Mouse (Mus musculus) limb, embryonic 15.5 days (tissue): ENCODE measurements around the gene Fanci. TPM values are rescaled to one million over a fixed set of nuclear protein-coding genes. Genes with fewer than 3 reads are reported as not detected.

Experiments
- ATAC-seq: fragments of 200-750 bp; cut with Nextera tagmentation; 2 replicates; pipeline ENCODE4 v1.8.0; 2017; ENCODE audit warnings: low read depth, moderate TSS enrichment; ENCODE audit not compliant: insufficient number of reproducible peaks, low FRiP score, low TSS enrichment
- H3K27ac ChIP-seq: fragments of 300-500 bp; sonication (generic); 2 replicates; pipeline ENCODE4 v1.5.1; 2015; ENCODE audit warnings: moderate library complexity, mild to moderate bottlenecking, inconsistent platforms
- H3K27me3 ChIP-seq: fragments of 300-500 bp; sonication (generic); 2 replicates; pipeline ENCODE4 v1.6.1; 2015; ENCODE audit warnings: inconsistent platforms
- H3K36me3 ChIP-seq: fragments of 300-500 bp; sonication (generic); 2 replicates; pipeline ENCODE4 v1.6.1; 2015; ENCODE audit warnings: inconsistent platforms
- H3K4me1 ChIP-seq: fragments of 300-500 bp; sonication (generic); 2 replicates; pipeline ENCODE4 v1.6.1; 2015; ENCODE audit warnings: inconsistent platforms
- H3K4me2 ChIP-seq: fragments of 300-500 bp; sonication (generic); 2 replicates; pipeline ENCODE4 v1.6.1; 2015; ENCODE audit warnings: mild to moderate bottlenecking, inconsistent platforms
- H3K4me3 ChIP-seq: fragments of 300-500 bp; sonication (generic); 2 replicates; pipeline ENCODE4 v1.5.1; 2015; ENCODE audit warnings: mild to moderate bottlenecking, inconsistent platforms
- H3K9ac ChIP-seq: fragments of 300-500 bp; sonication (generic); 2 replicates; pipeline ENCODE4 v1.6.1; 2015; ENCODE audit warnings: inconsistent platforms
- H3K9me3 ChIP-seq: fragments of 300-500 bp; sonication (generic); 2 replicates; pipeline ENCODE4 v1.6.1; 2016; ENCODE audit warnings: inconsistent platforms
- WGBS: fragments of 180-500 bp; shearing (Covaris S2); methylation state at CpG from one replicate; pipeline ENCODE4 v1.1.7; 2015; 5-methylcytosine and 5-hydroxymethylcytosine counted together
- polyA plus RNA-seq: library from polyadenylated mRNA; unstranded; fragments of >200 nt; fragmentation: Nextera tagmentation; extraction: Ambion mirVana; gene quantifications from 2 replicates; pipeline ENCODE4 v1.2.1, GENCODE M21; 2015

Fanci gene
- polyA plus RNA-seq, 1 experiment from 2014 or later, result 6.2 TPM

DNA sequence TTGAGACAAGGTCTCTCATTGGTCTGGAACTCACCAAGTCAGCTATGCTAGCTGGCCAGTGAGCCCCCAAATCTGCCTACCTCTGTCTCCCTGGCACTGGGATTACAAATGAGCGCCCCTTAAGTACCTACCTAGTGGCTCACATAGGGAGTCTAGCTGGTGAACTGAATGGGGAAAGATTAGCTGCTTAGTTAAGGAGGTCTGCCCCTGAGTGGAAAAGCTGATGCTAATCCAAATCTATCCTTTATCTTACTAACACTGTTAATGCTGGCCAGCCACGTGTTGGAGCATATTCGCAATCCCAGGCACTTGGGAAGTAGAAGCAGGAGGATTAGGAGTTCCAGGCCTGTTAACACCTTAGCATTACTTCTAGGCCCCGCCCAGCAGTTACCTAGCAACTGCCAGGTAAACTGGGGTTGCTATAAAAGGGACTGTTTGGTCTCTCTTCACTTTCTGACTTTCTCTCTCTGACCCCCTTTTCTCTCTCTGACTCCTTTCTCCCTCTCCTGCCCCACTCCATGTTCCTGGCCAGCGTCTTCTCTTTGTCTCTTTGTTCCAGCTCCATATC is 1.5 kb upstream of the Fanci start:
- Histone ChIP-seq H3K9me3 (no peaks in the 10 kb centered on the region), H3K36me3 (no peaks in the 10 kb centered on the region), H3K27me3 (no peaks in the 10 kb centered on the region), H3K27ac (0 out of 2 replicates have a peak overlapping the region, but pooled peaks have one; percentile 11), H3K4me2 (no peak overlapping the region), H3K9ac (no peak overlapping the region), H3K4me3 (no peak overlapping the region), H3K4me1 (peaks cover 18% of the 10 kb centered on the region)
- no peak for ATAC-seq
- WGBS, result 60% methylated on average over 5 of the region's 5 CpGs

DNA sequence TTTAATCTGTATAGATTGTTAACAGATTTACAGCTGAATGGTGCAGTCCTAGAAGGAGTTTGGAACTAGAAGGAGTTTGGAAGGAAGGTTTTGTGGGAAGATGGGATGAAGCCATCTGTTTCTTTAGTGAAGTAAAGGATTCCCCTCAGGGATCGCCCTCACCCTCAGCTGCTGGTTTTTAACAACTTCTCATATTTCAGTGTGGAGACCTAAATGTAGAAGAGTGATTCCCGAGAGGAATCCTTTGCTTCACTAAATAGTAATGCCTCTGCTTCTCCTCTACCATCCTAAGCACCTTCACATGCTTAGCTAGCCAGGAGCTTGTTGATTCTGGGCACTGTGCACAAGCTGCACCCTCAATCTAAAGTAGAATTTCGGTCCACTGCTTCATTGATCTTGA is 258 bp upstream of the Fanci start:
- H3K36me3 ChIP-seq, result no peaks in the 10 kb centered on the region
- WGBS, result 2% methylated on average over 3 of the region's 3 CpGs
- H3K27ac ChIP-seq, result peak overlapping the region; percentile 95
- peak overlapping the region; percentile 60 for H3K4me3 ChIP-seq
- peak overlapping the region; percentile 55 for H3K9ac ChIP-seq
- no peak for ATAC-seq
- H3K4me1 ChIP-seq, result peaks cover 18% of the 10 kb centered on the region
- H3K9me3 ChIP-seq, result no peaks in the 10 kb centered on the region
- peak overlapping the region; percentile 98 for H3K4me2 ChIP-seq
- H3K27me3 ChIP-seq, result no peaks in the 10 kb centered on the region

DNA sequence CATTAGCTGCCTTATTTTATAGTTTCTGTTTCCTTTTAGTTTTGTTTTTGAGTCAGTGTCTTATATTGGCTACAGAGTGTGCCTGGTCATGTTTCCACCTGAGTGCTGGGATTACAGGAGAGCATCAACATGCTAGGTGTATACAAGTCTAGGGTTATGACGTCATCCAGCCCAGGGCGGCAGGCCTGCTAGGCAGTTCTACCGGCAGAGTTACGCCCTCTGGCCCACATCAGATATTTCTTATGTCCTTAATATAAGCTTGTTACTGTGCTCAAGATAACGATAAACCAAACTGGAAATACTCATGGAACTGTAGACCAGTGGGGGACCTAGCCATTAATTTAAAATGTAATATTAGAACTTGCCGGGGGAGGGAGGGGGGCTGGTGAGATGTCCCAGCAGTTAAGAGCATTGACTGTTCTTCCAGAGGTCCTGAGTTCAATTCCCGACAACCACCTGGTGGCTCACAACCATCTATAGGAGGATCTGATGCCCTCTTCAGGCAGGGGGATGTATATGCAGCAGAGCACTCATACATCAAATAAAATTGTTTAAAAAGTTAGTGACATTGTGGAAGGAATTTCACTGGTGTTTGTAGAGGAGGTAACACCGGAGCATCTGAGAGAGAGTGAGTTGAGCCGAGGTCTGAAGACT is 1.3 kb downstream of the Fanci start:
- Histone ChIP-seq H3K4me3 (peak overlapping the region; percentile 60), H3K4me2 (peak overlapping the region; percentile 98), H3K4me1 (peaks cover 17% of the 10 kb centered on the region), H3K27me3 (no peaks in the 10 kb centered on the region), H3K9me3 (no peaks in the 10 kb centered on the region), H3K27ac (peak overlapping the region; percentile 95; the same call in 1 of the 2 replicates), H3K9ac (0 out of 2 replicates have a peak overlapping the region, but pooled peaks have one; percentile 55), H3K36me3 (no peaks in the 10 kb centered on the region)
- no peak for ATAC-seq
- 49% methylated on average over 9 of the region's 9 CpGs for WGBS

DNA sequence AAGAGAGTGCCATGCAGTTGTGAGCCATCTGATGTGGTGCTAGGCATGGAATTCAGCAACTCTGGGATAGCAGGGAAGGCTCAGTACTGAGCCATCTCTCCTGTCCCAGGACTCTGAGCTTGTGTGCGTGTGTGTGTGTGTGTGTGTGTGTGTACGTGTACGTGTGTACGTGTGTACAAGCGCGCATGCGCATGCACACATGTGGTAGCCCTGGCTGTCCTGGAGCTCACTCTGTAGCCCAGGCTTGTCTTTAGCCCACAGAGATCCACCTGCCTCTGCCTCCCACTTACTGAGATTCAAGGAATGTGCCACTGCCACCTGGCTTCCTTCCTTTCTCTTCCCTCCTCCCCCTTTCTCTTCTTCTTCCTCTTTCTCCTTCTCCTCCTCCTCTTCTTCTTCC is 2.2 kb downstream of the Fanci start:
- 95% methylated on average over 7 of the region's 7 CpGs for WGBS
- H3K36me3 ChIP-seq, result no peaks in the 10 kb centered on the region
- H3K4me2 ChIP-seq, result no peak overlapping the region
- H3K4me3 ChIP-seq, result no peak overlapping the region
- H3K9me3 ChIP-seq, result no peaks in the 10 kb centered on the region
- H3K27me3 ChIP-seq, result no peaks in the 10 kb centered on the region
- ATAC-seq, result no peak
- peaks cover 15% of the 10 kb centered on the region for H3K4me1 ChIP-seq
- no peak overlapping the region for H3K9ac ChIP-seq
- no peak overlapping the region for H3K27ac ChIP-seq

DNA sequence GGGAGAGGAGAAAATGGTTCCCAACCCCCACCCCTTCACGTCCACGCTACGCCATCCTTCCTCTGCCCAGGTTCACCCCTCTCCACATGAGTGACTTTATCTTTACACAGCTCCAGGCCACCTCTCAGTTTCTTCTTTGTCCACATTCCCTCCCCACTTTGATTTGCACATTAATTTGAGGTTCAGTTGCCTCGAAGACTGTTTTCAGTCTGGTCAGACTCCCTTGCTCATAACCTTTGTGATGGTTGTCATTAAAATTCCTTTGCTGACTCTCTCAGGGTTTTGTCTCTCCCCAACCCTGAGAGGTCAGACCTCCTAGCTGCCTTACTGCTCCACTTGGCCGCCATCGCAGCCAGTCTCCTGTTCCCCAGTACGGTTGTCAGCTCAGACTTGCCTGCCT is 2.9 kb downstream of the Fanci start:
- WGBS, result 70% methylated on average over 7 of the region's 7 CpGs
- H3K4me1 ChIP-seq, result peaks cover 15% of the 10 kb centered on the region
- H3K9ac ChIP-seq, result no peak overlapping the region
- no peaks in the 10 kb centered on the region for H3K9me3 ChIP-seq
- no peak overlapping the region for H3K4me2 ChIP-seq
- H3K4me3 ChIP-seq, result no peak overlapping the region
- no peaks in the 10 kb centered on the region for H3K36me3 ChIP-seq
- ATAC-seq, result no peak
- no peak overlapping the region for H3K27ac ChIP-seq
- no peaks in the 10 kb centered on the region for H3K27me3 ChIP-seq

DNA sequence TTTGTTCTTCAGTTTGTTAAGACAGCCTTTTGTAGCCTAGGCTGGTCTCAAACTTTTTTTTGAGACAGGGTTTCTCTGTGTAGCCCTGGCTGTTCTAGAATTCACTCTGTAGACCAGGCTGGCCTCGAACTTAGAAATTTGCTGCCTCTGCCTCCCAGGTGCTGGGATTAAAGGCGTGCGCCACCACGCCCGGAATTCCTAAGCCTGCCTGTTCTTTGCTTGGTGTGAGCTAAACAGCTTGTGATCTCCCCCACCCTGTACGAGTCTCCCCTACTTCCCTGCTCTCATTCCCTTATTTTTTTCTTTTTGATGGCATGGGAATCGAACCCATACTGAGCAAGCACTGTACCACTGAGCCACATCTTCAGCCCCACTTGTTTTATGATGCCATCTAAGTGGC is 3.5 kb downstream of the Fanci start:
- Histone ChIP-seq H3K27me3 (no peaks in the 10 kb centered on the region), H3K27ac (no peak overlapping the region), H3K9ac (no peak overlapping the region), H3K36me3 (no peaks in the 10 kb centered on the region), H3K4me1 (peaks cover 15% of the 10 kb centered on the region), H3K4me2 (no peak overlapping the region), H3K4me3 (no peak overlapping the region), H3K9me3 (no peaks in the 10 kb centered on the region)
- ATAC-seq, result no peak
- 78% methylated on average over 7 of the region's 7 CpGs for WGBS

DNA sequence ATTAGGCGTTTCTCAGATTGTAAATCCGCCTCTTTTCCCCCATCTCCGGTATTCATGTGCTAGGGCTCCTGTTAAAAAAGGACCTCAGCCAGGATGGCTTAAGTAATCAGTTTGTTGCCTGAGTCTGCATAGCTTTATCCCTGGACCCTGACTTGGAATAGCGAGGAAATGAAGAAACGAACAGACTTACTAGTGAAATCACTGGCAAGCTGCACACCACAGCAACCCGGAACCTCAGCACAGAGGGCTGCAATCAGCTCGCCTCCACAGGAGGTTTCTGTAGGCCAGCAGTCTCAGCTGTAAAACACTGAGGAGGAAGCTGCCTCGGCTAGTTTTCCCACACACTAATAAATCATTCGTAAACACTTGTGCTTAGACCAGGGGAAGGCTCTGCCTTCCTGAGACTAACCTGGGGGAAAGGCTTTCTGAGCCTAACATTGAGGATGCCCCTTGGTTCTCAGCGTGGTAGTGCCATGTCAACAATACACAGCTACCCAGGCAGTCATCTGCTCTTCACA is 5.8 kb downstream of the Fanci start:
- H3K4me3 ChIP-seq, result no peak overlapping the region
- no peak overlapping the region for H3K9ac ChIP-seq
- H3K27ac ChIP-seq, result no peak overlapping the region
- no peak overlapping the region for H3K4me2 ChIP-seq
- H3K4me1 ChIP-seq, result peaks cover 11% of the 10 kb centered on the region
- 36% methylated on average over 10 of the region's 10 CpGs for WGBS
- no peak for ATAC-seq
- no peaks in the 10 kb centered on the region for H3K27me3 ChIP-seq
- no peaks in the 10 kb centered on the region for H3K9me3 ChIP-seq
- H3K36me3 ChIP-seq, result no peaks in the 10 kb centered on the region

DNA sequence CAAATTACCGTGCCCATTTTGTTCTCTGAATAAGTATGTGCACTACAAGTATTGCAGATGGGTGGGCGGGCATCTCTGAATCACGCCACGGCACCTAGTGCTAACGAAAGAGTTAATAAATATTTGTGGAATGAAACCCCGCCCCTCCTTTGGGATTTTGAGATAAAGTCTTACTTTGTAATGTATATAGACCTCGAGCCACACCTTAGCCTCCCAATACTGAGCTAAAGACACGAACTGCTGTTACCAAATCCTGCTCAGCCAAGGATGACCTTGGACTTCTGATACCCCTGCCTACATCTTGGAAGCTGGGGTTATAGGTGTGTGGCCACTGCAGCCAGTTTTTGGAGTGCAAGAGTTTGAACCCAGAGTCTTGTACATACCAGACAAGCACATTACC is 6.7 kb downstream of the Fanci start:
- no peak overlapping the region for H3K4me3 ChIP-seq
- H3K36me3 ChIP-seq, result no peaks in the 10 kb centered on the region
- no peaks in the 10 kb centered on the region for H3K9me3 ChIP-seq
- 0 out of 2 replicates have a peak, but pooled peaks cover 5% of the 10 kb centered on the region for H3K4me1 ChIP-seq
- no peak overlapping the region for H3K4me2 ChIP-seq
- H3K9ac ChIP-seq, result no peak overlapping the region
- ATAC-seq, result no peak
- H3K27ac ChIP-seq, result no peak overlapping the region
- H3K27me3 ChIP-seq, result no peaks in the 10 kb centered on the region
- 70% methylated on average over 8 of the region's 8 CpGs for WGBS

DNA sequence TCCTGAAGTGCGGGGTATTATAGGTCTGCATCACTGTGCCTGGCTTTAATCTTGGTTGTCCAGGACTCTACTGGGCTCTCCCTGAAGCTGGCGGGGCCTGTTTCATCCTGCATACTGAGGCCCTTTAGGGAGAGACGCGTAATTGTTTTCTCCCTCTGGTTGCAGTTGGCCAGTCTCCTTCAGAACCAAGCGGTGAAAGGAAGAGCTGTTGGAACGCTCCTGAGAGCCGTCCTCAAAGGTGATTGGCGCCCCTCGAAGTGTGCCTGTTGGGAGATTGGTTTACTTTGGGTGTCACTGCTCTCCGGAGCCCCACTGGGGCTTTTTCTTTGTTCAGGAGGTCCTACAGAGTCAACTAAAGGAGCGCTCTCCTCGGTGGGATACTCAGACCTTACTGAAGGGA is 7.2 kb downstream of the Fanci start:
- Histone ChIP-seq H3K27me3 (no peaks in the 10 kb centered on the region), H3K4me2 (no peak overlapping the region), H3K9ac (no peak overlapping the region), H3K27ac (no peak overlapping the region), H3K36me3 (no peaks in the 10 kb centered on the region), H3K9me3 (no peaks in the 10 kb centered on the region), H3K4me1 (0 out of 2 replicates have a peak, but pooled peaks cover 5% of the 10 kb centered on the region), H3K4me3 (no peak overlapping the region)
- 83% methylated on average over 12 of the region's 12 CpGs for WGBS
- no peak for ATAC-seq

DNA sequence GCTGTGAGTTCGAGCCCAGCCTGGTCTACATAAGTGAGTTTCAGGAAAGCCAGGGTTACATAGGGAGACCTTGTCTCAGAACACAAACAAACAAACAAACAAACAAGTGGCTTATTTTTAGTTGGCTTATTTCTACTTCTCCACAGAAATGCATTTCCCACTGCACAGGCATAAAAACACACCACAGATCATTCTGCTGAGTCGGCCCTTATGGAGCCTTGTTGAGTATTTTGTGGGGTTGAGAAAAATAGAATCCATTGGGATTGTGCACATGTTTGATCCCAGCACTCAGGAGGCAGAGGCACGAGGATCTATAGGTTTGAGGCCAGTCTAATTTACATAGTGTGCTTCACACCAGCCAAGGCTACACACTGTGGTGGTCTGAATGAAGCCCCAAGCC is 8.6 kb downstream of the Fanci start:
- Histone ChIP-seq H3K9me3 (no peaks in the 10 kb centered on the region), H3K4me1 (0 out of 2 replicates have a peak, but pooled peaks cover 5% of the 10 kb centered on the region), H3K9ac (no peak overlapping the region), H3K4me2 (no peak overlapping the region), H3K27me3 (no peaks in the 10 kb centered on the region), H3K36me3 (no peaks in the 10 kb centered on the region), H3K4me3 (no peak overlapping the region), H3K27ac (no peak overlapping the region)
- no peak for ATAC-seq
- WGBS, result 89% methylated on average over 3 of the region's 3 CpGs

DNA sequence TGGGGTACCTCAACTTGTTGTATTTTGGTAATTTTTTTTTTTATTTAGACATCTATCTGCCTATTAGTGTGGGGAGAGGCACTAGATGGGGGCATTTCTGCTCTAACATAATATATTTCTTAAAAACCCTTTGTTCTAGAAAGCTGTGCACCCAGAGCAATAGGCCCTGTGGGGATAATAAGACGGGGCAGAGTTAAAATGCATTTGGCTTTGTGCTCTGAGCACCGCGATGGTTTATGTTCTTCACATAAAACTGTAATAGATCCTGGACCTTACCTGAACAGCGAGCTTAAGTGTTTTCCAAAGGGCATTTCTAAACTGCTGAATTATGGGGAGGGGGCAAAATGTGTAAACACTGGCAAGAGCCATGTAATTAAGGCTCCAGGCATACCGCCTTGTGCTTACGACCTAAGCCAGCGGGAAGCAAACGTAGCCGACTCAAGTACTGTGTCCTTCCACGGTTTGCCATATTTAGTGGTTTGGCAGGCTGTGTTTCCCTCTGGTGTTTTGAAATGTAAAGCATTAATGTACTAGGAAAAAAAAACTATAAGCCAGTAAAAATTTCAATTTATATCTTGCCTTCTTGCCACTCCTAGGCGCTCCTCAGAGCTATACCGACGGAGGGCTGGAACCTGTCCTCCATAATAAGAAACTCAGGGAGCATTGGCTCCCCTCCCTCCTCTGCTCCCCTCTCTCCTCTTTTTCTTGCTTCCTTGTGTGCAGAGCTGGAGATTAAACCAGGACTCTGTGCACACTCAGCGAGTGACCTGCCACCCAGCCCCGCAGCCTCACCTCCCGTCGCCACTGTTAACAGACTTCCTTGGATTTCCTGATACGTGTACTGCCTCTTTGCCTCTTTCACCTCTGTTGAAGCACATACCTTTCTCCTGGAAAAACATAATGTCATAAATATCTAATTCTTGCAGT is 23.0 kb downstream of the Fanci start:
- peak overlapping the region; percentile 30 for H3K4me2 ChIP-seq
- H3K4me3 ChIP-seq, result no peak overlapping the region
- H3K27ac ChIP-seq, result 0 out of 2 replicates have a peak overlapping the region, but pooled peaks have one; percentile 1

More for the DNA sequence above, 23.0 kb downstream of the Fanci start:
- ATAC-seq, result no peak
- H3K36me3 ChIP-seq, result 0 out of 2 replicates have a peak, but pooled peaks cover 2% of the 10 kb centered on the region
- no peak overlapping the region for H3K9ac ChIP-seq
- peaks cover 2% of the 10 kb centered on the region; the same call in 1 of the 2 replicates for H3K4me1 ChIP-seq
- H3K27me3 ChIP-seq, result no peaks in the 10 kb centered on the region
- H3K9me3 ChIP-seq, result no peaks in the 10 kb centered on the region
- WGBS, result 32% methylated on average over 18 of the region's 18 CpGs
